Mouse (Mus musculus): ENCODE results near the gene Timm22. TPM values are rescaled to one million over a fixed set of nuclear protein-coding genes. Genes with fewer than 3 reads are reported as not detected.

Gene Timm22
- polyA plus RNA-seq, 1 experiment from 2014 or later, result 111 TPM

Other genes with a start within 250 kb of the Timm22 start
- 36.6 and 41.7 TPM in 2 replicates for gene Vps53, start 227.3 kb upstream of the Timm22 start, polyA plus RNA-seq (2015; fragmentation: Nextera tagmentation; extraction: Ambion mirVana)
- gene Fam57a, start 227.3 kb upstream of the Timm22 start, polyA plus RNA-seq (2015; fragmentation: Nextera tagmentation; extraction: Ambion mirVana), result 27.0 and 29.0 TPM in 2 replicates
- 0.97 and 1.5 TPM in 2 replicates for gene Dbil5, start 189.3 kb upstream of the Timm22 start, polyA plus RNA-seq (2015; fragmentation: Nextera tagmentation; extraction: Ambion mirVana)
- 28.3 and 37.7 TPM in 2 replicates for gene Gemin4, start 189.3 kb upstream of the Timm22 start, polyA plus RNA-seq (2015; fragmentation: Nextera tagmentation; extraction: Ambion mirVana)
- gene Mrm3, start 163.2 kb upstream of the Timm22 start, polyA plus RNA-seq (2015; fragmentation: Nextera tagmentation; extraction: Ambion mirVana), result 25.7 and 26.3 TPM in 2 replicates
- 141 and 144 TPM in 2 replicates for gene Glod4, start 163.2 kb upstream of the Timm22 start, polyA plus RNA-seq (2015; fragmentation: Nextera tagmentation; extraction: Ambion mirVana)
- gene Nxn, start 7.8 kb upstream of the Timm22 start, polyA plus RNA-seq (2015; fragmentation: Nextera tagmentation; extraction: Ambion mirVana), result 30.2 and 33.1 TPM in 2 replicates
- 44.2 and 48.3 TPM in 2 replicates for gene Abr, start 215.4 kb downstream of the Timm22 start, polyA plus RNA-seq (2015; fragmentation: Nextera tagmentation; extraction: Ambion mirVana)

Data from kidney, embryonic 15.5 days (tissue).